Mouse (Mus musculus) ES-Bruce4 (cell line): ENCODE results near the gene Magi1.

ENCODE experiments used
- CTCF ChIP-seq: IDR thresholded peaks from one replicate; pipeline ENCODE4 v1.8.1; 2011; ENCODE audit warnings: low read depth, low read length
- POLR2A ChIP-seq: IDR thresholded peaks from one replicate; pipeline ENCODE4 v1.8.1; 2011; ENCODE audit warnings: low read length; ENCODE audit not compliant: insufficient read depth

GRCm38 (mm10) chr6:94169581-94170194 is 114.0 kb downstream of the Magi1 start:
- peak; percentile 38 for TF ChIP-seq CTCF
- no peak for TF ChIP-seq POLR2A
